Mouse (Mus musculus) ovary, postnatal 10 days (tissue): ENCODE results near the gene Lhx5.
A peak's percentile ranks its signal among the peaks of the same experiment; 100 is the strongest.

Source experiments
- DNase-seq: peaks from one replicate; pipeline ENCODE4 v3.0.0; 2022; ENCODE audit warnings: low spot score

Gene Lhx5

GRCm38 (mm10) chr5:120431649-120432485, at the start of gene Lhx5:
TSS of gene Lhx5 (plus strand) at chr5:120431699.
- no peak for DNase-seq

- no peak for DNase-seq
These were observed 45.1 kb upstream of the Lhx5 start for GRCm38 (mm10) chr5:120386361-120386760.

- no peak for DNase-seq
These were observed 42.7 kb upstream of the Lhx5 start for GRCm38 (mm10) chr5:120388765-120389164.

GRCm38 (mm10) chr5:120389973-120390372, 41.5 kb upstream of the Lhx5 start:
- DNase-seq: no peak

GRCm38 (mm10) chr5:120393871-120394667, 37.4 kb upstream of the Lhx5 start:
- no peak for DNase-seq

GRCm38 (mm10) chr5:120397988-120398387, 33.5 kb upstream of the Lhx5 start:
- no peak for DNase-seq

GRCm38 (mm10) chr5:120404831-120405591, 26.5 kb upstream of the Lhx5 start:
- no peak for DNase-seq

GRCm38 (mm10) chr5:120408933-120409332, 22.6 kb upstream of the Lhx5 start:
- no peak for DNase-seq

- no peak for DNase-seq
These were observed 21.8 kb upstream of the Lhx5 start for GRCm38 (mm10) chr5:120409385-120410378.

- no peak for DNase-seq
These were observed 18.1 kb upstream of the Lhx5 start for GRCm38 (mm10) chr5:120413436-120413835.

- DNase-seq: no peak
These were observed 11.4 kb upstream of the Lhx5 start for GRCm38 (mm10) chr5:120420106-120420505.

- DNase-seq: peak; percentile 65
These were observed 7.5 kb upstream of the Lhx5 start for GRCm38 (mm10) chr5:120424039-120424438.

GRCm38 (mm10) chr5:120424657-120425056, 6.8 kb upstream of the Lhx5 start:
- DNase-seq: no peak

- DNase-seq: no peak
These were observed 5.8 kb upstream of the Lhx5 start for GRCm38 (mm10) chr5:120425711-120426110.

GRCm38 (mm10) chr5:120426572-120426971, 4.9 kb upstream of the Lhx5 start:
- no peak for DNase-seq

GRCm38 (mm10) chr5:120427451-120427938, 4.0 kb upstream of the Lhx5 start:
- DNase-seq: no peak

- no peak for DNase-seq
These were observed 3.2 kb upstream of the Lhx5 start for GRCm38 (mm10) chr5:120428189-120428838.

- DNase-seq: no peak
These were observed 2.5 kb upstream of the Lhx5 start for GRCm38 (mm10) chr5:120428990-120429389.

GRCm38 (mm10) chr5:120429692-120430091, 1.8 kb upstream of the Lhx5 start:
- DNase-seq: no peak

- DNase-seq: no peak
These were observed 407 bp upstream of the Lhx5 start for GRCm38 (mm10) chr5:120431001-120431583.
